Mouse (Mus musculus) T-helper 2 cell (primary cell): ENCODE results near the gene Myh9.

Experiments used
- in situ Hi-C: fragments of 300-600 bp; cut with MboI, MseI; formaldehyde crosslinking; loops from one replicate; pipeline ENCODE4 v1.15.1; 2025; ENCODE audit warnings: high pct_unique_total_duplicates

The Myh9 gene

GRCm38 (mm10) chr15:77842047-77842843 lies at the start of gene Myh9:
Gene Myh9 (minus strand): TSS chr15:77842175.
- in situ Hi-C loops, result no loop called here

GRCm38 (mm10) chr15:77891766-77892165 lies 49.8 kb upstream of the Myh9 start:
- in situ Hi-C loops, result no loop called here

- in situ Hi-C loops, result no loop called here
Observed at GRCm38 (mm10) chr15:77889761-77890422, 47.9 kb upstream of the Myh9 start.

GRCm38 (mm10) chr15:77888286-77888685 lies 46.3 kb upstream of the Myh9 start:
- in situ Hi-C loops, result no loop called here

GRCm38 (mm10) chr15:77887093-77887488 lies 45.1 kb upstream of the Myh9 start:
- in situ Hi-C loops, result no loop called here

- in situ Hi-C loops, result no loop called here
Observed at GRCm38 (mm10) chr15:77886369-77887092, 44.6 kb upstream of the Myh9 start.

GRCm38 (mm10) chr15:77885945-77886344 lies 44.0 kb upstream of the Myh9 start:
- in situ Hi-C loops, result no loop called here

GRCm38 (mm10) chr15:77885159-77885558 lies 43.2 kb upstream of the Myh9 start:
- in situ Hi-C loops, result no loop called here

GRCm38 (mm10) chr15:77883697-77884010 lies 41.7 kb upstream of the Myh9 start:
- in situ Hi-C loops, result no loop called here

- in situ Hi-C loops, result no loop called here
Observed at GRCm38 (mm10) chr15:77882797-77883696, 41.1 kb upstream of the Myh9 start.

GRCm38 (mm10) chr15:77882297-77882696 lies 40.3 kb upstream of the Myh9 start:
- in situ Hi-C loops, result no loop called here

- in situ Hi-C loops, result no loop called here
Observed at GRCm38 (mm10) chr15:77881698-77882097, 39.7 kb upstream of the Myh9 start.

- in situ Hi-C loops, result no loop called here
Observed at GRCm38 (mm10) chr15:77880738-77881137, 38.8 kb upstream of the Myh9 start.

GRCm38 (mm10) chr15:77879756-77880155 lies 37.8 kb upstream of the Myh9 start:
- in situ Hi-C loops, result no loop called here

- in situ Hi-C loops, result no loop called here
Observed at GRCm38 (mm10) chr15:77877209-77877608, 35.2 kb upstream of the Myh9 start.

GRCm38 (mm10) chr15:77876716-77877115 lies 34.7 kb upstream of the Myh9 start:
- in situ Hi-C loops, result no loop called here

- in situ Hi-C loops, result no loop called here
Observed at GRCm38 (mm10) chr15:77875953-77876352, 34.0 kb upstream of the Myh9 start.

- in situ Hi-C loops, result no loop called here
Observed at GRCm38 (mm10) chr15:77874807-77875206, 32.8 kb upstream of the Myh9 start.

GRCm38 (mm10) chr15:77874310-77874709 lies 32.3 kb upstream of the Myh9 start:
- in situ Hi-C loops, result no loop called here

GRCm38 (mm10) chr15:77873564-77873963 lies 31.6 kb upstream of the Myh9 start:
- in situ Hi-C loops, result no loop called here

- in situ Hi-C loops, result no loop called here
Observed at GRCm38 (mm10) chr15:77872996-77873395, 31.0 kb upstream of the Myh9 start.

- in situ Hi-C loops, result no loop called here
Observed at GRCm38 (mm10) chr15:77868340-77868739, 26.4 kb upstream of the Myh9 start.
